Mouse (Mus musculus) CH12.LX (cell line): ENCODE measurements at regions not wholly inside any gene's neighbourhood (a gene's known extent, or its start where the extent isn't known, plus 50 kb on each side); places are given as distances from the start of the nearest gene placed in this dataset.

Experiments used
- DNase-seq: peaks from one replicate; pipeline ENCODE4 v3.0.0-alpha.2; 2013; ENCODE audit errors: extremely low read depth
- H3K27ac ChIP-seq: 2 replicates; pipeline ENCODE4 v1.5.1; 2012; ENCODE audit warnings: low read depth, mild to moderate bottlenecking, control low read depth, moderate library complexity; ENCODE audit not compliant: insufficient read depth
- H3K27me3 ChIP-seq: replicated peaks from 2 replicates; pipeline ENCODE3; 2012; ENCODE audit warnings: inconsistent platforms
- H3K36me3 ChIP-seq, 2 experiments: replicated peaks in 1 of 2; 2 replicates each; pipeline versions ENCODE3 to v1.6.1; 2012; ENCODE audit warnings: inconsistent platforms in 1 of 2, low read length in 1 of 2, mild to moderate bottlenecking in 1 of 2, mixed read lengths in 1 of 2, moderate library complexity in 1 of 2; ENCODE audit not compliant: control insufficient read depth in 1 of 2, insufficient read depth in 1 of 2
- H3K4me1 ChIP-seq, 2 experiments: 2 replicates each; pipeline ENCODE4 v1.6.1; 2012; ENCODE audit warnings: inconsistent platforms in 1 of 2, moderate library complexity in 1 of 2; ENCODE audit not compliant: insufficient read depth in 2 of 2, control insufficient read depth in 1 of 2
- H3K4me2 ChIP-seq: 2 replicates; pipeline ENCODE4 v1.6.1; 2012; ENCODE audit warnings: low read depth, mild to moderate bottlenecking, control low read depth; ENCODE audit not compliant: poor library complexity, insufficient read depth, severe bottlenecking
- H3K4me3 ChIP-seq, 3 experiments: fragments of 150-350 bp in 1 of 3; sonication (generic) in 1 of 3; replicated peaks in 1 of 3; 2 replicates each; pipeline versions ENCODE3 to v1.5.1; 2011 to 2012; ENCODE audit warnings: low read depth in 2 of 3, low read length in 2 of 3, mild to moderate bottlenecking in 2 of 3, moderate library complexity in 2 of 3, control low read depth in 1 of 3, improper control_type of control experiment in 1 of 3, inconsistent platforms in 1 of 3, mixed read lengths in 1 of 3; ENCODE audit not compliant: poor library complexity in 1 of 3
- H3K79me2 ChIP-seq: replicated peaks from 2 replicates; pipeline ENCODE4 v1.6.1; 2012; ENCODE audit warnings: mild to moderate bottlenecking, moderate library complexity; ENCODE audit not compliant: control insufficient read depth, poor library complexity, insufficient read depth, severe bottlenecking; ENCODE audit errors: extremely low read depth
- H3K9ac ChIP-seq: 2 replicates; pipeline ENCODE4 v1.6.1; 2012; ENCODE audit warnings: low read depth, mild to moderate bottlenecking, control low read depth, moderate library complexity; ENCODE audit not compliant: insufficient read depth
- H3K9me3 ChIP-seq: replicated peaks from 2 replicates; pipeline ENCODE3; 2012; ENCODE audit warnings: low read length, inconsistent platforms, mixed read lengths
- E2F4 ChIP-seq: IDR thresholded peaks from 2 replicates; pipeline ENCODE4 v1.6.1; 2011; ENCODE audit warnings: low read depth, low read length, improper control_type of control experiment; ENCODE audit not compliant: insufficient replicate concordance
- ELF1 ChIP-seq: IDR thresholded peaks from 2 replicates; pipeline ENCODE4 v1.6.1; 2014; ENCODE audit warnings: low read depth, mild to moderate bottlenecking, inconsistent platforms, low read length, improper control_type of control experiment
- ETS1 ChIP-seq: conservative IDR thresholded peaks from 2 replicates; pipeline ENCODE4 v1.6.1; 2012; ENCODE audit warnings: low read depth, mild to moderate bottlenecking, inconsistent platforms, low read length, improper control_type of control experiment, moderate library complexity
- GABPA ChIP-seq: IDR thresholded peaks from 2 replicates; pipeline ENCODE4 v1.6.1; 2012; ENCODE audit warnings: low read depth, low read length, improper control_type of control experiment, inconsistent platforms; ENCODE audit not compliant: insufficient replicate concordance
- HCFC1 ChIP-seq: IDR thresholded peaks from 2 replicates; pipeline ENCODE4 v1.6.1; 2012; ENCODE audit warnings: low read depth, mild to moderate bottlenecking, inconsistent platforms, low read length, improper control_type of control experiment
- JUND ChIP-seq: conservative IDR thresholded peaks from 2 replicates; pipeline ENCODE4 v1.6.1; 2011; ENCODE audit warnings: low read depth, low read length, improper control_type of control experiment
- MAZ ChIP-seq: IDR thresholded peaks from 2 replicates; pipeline ENCODE4 v1.6.1; 2012; ENCODE audit warnings: low read depth, mild to moderate bottlenecking, inconsistent platforms, low read length, improper control_type of control experiment, moderate library complexity
- MEF2A ChIP-seq: IDR thresholded peaks from 2 replicates; pipeline ENCODE4 v1.6.1; 2014; ENCODE audit warnings: low read depth, mild to moderate bottlenecking, inconsistent platforms, low read length, improper control_type of control experiment, borderline replicate concordance
- MYC ChIP-seq: IDR thresholded peaks from 2 replicates; pipeline ENCODE4 v1.6.1; 2011; ENCODE audit warnings: low read depth, mild to moderate bottlenecking, improper control_type of control experiment, low read length
- NRF1 ChIP-seq: IDR thresholded peaks from 2 replicates; pipeline ENCODE4 v1.6.1; 2014; ENCODE audit warnings: low read depth, mild to moderate bottlenecking, inconsistent platforms, low read length, improper control_type of control experiment, moderate library complexity
- PAX5 ChIP-seq: IDR thresholded peaks from 2 replicates; pipeline ENCODE4 v1.6.1; 2012; ENCODE audit warnings: low read length, inconsistent platforms, mixed read lengths
- POLR2A ChIP-seq: IDR thresholded peaks from 2 replicates; pipeline ENCODE4 v1.6.1; 2011; ENCODE audit warnings: low read depth, mild to moderate bottlenecking, improper control_type of control experiment, low read length
- POLR2AphosphoS2 ChIP-seq: IDR thresholded peaks from 2 replicates; pipeline ENCODE4 v1.6.1; 2011; ENCODE audit warnings: low read depth, low read length, improper control_type of control experiment
- RCOR1 ChIP-seq: conservative IDR thresholded peaks from 2 replicates; pipeline ENCODE4 v1.6.1; 2012; ENCODE audit warnings: low read depth, mild to moderate bottlenecking, inconsistent platforms, low read length, improper control_type of control experiment
- SIN3A ChIP-seq: IDR thresholded peaks from 2 replicates; pipeline ENCODE4 v1.6.1; 2012; ENCODE audit warnings: low read length, improper control_type of control experiment, inconsistent platforms
- SMC3 ChIP-seq: IDR thresholded peaks from 2 replicates; pipeline ENCODE4 v1.6.1; 2011; ENCODE audit warnings: low read depth, low read length, improper control_type of control experiment
- TBP ChIP-seq: conservative IDR thresholded peaks from 2 replicates; pipeline ENCODE4 v1.6.1; 2011; ENCODE audit warnings: low read depth, low read length, improper control_type of control experiment
- UBTF ChIP-seq: IDR thresholded peaks from 2 replicates; pipeline ENCODE4 v1.6.1; 2012; ENCODE audit warnings: low read depth, mild to moderate bottlenecking, inconsistent platforms, low read length, improper control_type of control experiment, moderate library complexity
- ZC3H11A ChIP-seq: IDR thresholded peaks from 2 replicates; pipeline ENCODE4 v1.6.1; 2012; ENCODE audit warnings: low read depth, mild to moderate bottlenecking, inconsistent platforms, low read length, improper control_type of control experiment
- ZKSCAN1 ChIP-seq: IDR thresholded peaks from 2 replicates; pipeline ENCODE4 v1.6.1; 2012; ENCODE audit warnings: low read depth, inconsistent platforms, low read length, improper control_type of control experiment, borderline replicate concordance
- dilution Hi-C: fragments of 300-500 bp; cut with MboI; formaldehyde crosslinking; loops from 2 replicates; pipeline ENCODE4 v1.14.3; 2020; ENCODE audit warnings: low sequenced_read_pairs; ENCODE audit not compliant: extremely low pct_unique_long_range_greater_than_20kb, extremely low pct_ligation_motif_present
- in situ Hi-C: fragments of 300-500 bp; cut with MboI; formaldehyde crosslinking; loops from 3 replicates; pipeline ENCODE4 v1.14.3; 2019; ENCODE audit warnings: low sequenced_read_pairs, low pct_ligation_motif_present, low pct_unique_long_range_greater_than_20kb, mixed read lengths

DNA sequence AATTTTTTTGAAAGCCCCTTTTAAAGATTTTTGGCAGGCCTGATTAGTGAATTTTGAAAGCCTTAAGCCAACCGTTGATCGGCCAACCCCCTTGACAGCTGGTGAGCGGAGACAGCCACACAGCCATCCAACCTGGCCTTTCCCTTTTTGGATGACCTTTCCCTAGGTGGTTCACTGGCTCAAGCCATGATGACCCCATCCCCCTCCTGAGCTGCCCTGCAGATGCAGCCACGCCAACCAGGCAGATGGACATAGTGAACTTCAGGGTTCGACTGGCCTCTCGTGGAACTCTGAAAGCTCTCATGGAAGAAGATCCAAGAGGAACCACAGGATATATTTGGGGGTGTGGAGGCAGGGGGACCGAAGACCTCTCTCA, 79.1 kb upstream of the Igsf21 start:
- DNase-seq: no peak
- dilution Hi-C loops (no loop called here), in situ Hi-C loops (no loop called here)
- Histone ChIP-seq H3K9ac (no peak overlapping the region), H3K4me3 (no peak overlapping the region), H3K4me1 (no peaks in the 10 kb centered on the region), H3K36me3 (no peaks in the 10 kb centered on the region), H3K4me2 (no peak overlapping the region), H3K79me2 (no peaks in the 10 kb centered on the region), H3K27ac (no peak overlapping the region), H3K27me3 (peaks cover 2% of the 10 kb centered on the region), H3K9me3 (peaks cover 90% of the 10 kb centered on the region)
- TF ChIP-seq POLR2A (no peak), NRF1 (no peak), ETS1 (no peak), ELF1 (no peak), SIN3A (no peak), MAZ (no peak), GABPA (no peak), ZKSCAN1 (no peak), PAX5 (no peak), UBTF (no peak), RCOR1 (no peak)

GRCm38 (mm10) chr4:140324971-140325676, 78.5 kb upstream of the Igsf21 start:
- Histone ChIP-seq H3K4me3 (no peak overlapping the region), H3K9me3 (peaks cover 92% of the 10 kb centered on the region), H3K9ac (no peak overlapping the region), H3K4me1 (no peaks in the 10 kb centered on the region), H3K36me3 (no peaks in the 10 kb centered on the region), H3K27ac (no peak overlapping the region), H3K27me3 (peaks cover 2% of the 10 kb centered on the region), H3K4me2 (no peak overlapping the region), H3K79me2 (no peaks in the 10 kb centered on the region)
- dilution Hi-C loops (no loop called here), in situ Hi-C loops (no loop called here)
- no peak for DNase-seq
- TF ChIP-seq E2F4 (no peak), JUND (no peak), SIN3A (no peak), MYC (no peak), POLR2AphosphoS2 (no peak), MAZ (no peak), ZC3H11A (no peak), SMC3 (no peak), TBP (no peak), POLR2A (no peak), HCFC1 (no peak), GABPA (no peak), MEF2A (no peak), RCOR1 (no peak), ETS1 (no peak), ELF1 (no peak)
